Mouse (Mus musculus): ENCODE measurements around the gene Bud13.

The Bud13 gene

DNA sequence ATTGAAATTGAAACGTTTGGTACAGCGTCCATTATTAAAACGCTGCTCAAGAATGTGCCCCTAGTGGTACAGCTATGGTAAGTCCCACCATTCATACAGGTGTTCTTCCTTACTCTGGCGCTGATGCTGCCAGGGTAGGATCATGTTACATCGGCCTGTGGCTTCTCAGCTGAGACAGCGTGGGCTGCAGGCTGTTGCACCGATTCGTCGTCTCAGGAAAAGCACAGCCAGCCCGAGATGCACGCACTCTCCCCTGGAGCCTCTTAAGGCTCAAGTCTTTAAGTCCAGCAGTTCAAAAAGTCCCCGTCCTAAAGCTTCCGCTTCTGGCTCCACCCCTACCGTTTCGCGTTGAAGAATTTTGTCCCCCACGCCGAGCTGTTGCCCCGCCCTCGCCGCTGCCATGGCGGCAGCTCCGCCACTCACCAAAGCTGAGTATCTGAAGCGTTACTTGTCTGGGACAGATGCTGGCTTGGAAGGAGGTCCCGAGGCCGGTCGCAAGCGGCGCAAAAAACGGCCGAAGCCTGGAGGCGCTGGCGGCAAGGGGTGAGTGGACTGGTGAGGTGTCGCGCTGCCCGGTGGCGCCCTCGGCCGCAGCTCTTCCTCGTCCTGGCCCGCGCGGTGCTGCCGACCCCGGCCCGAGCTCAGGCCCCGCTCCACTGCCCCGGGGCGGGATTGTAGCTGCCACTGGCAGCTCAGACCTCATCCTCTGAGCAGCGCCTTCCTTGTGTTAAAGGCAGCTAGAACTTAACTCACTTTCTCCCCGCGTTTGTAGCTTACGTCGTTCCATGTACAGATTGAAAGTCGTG lies at the start of gene Bud13:
Gene Bud13 (plus strand): TSS at position 378 of the 806 bp plus-strand sequence.
- DNase-seq (ENCODE audit: extremely low spot score, low spot score) = peak; percentile 90

DNA sequence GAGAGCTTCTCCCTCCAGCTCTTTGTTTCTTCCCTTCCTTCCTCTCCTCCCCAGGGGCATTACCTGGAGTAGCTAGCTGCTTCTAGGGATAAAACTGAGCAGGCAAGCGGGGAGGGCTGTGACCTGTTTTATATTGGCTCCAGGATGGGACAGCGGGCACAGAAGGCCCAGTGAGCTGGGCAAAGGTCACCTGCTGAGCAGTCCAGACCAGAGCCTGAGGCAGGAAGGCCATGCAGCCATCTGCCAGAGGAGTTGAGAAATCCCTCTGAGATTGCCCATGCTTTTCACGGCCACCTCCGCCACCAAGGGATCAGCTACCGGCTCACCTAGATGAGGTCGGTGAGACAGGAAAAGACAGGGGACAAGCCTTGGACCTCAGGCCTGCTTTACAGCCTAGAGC lies 47.6 kb upstream of the Bud13 start:
- no peak for DNase-seq (ENCODE audit: extremely low spot score, low spot score)

- DNase-seq (ENCODE audit: extremely low spot score, low spot score) = no peak
Observed at GRCm38 (mm10) chr9:46235596-46235648, 47.4 kb upstream of the Bud13 start, which contains the start of gene Apoc3. TSS of gene Apoc3 (minus strand) at chr9:46235636.

DNA sequence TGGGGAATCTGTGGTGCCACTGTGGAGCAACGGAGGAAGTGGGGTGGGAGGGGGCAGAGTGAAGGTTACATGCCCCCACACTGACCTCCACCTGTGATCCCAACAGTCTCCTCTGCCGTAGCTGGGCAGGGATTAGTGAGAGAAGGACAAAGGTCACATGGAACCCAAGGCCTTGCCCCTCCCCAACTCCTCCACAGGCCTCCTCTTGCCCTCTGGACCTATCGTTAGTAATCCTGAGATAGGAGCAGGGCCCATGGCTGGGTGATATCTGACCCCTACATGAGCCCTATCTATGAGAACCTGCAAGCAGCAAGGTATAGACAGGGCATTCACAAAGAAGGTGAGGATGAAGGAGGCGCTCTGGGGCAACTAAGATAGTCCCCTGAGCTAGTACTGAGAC lies 47.2 kb upstream of the Bud13 start:
- no peak for DNase-seq (ENCODE audit: extremely low spot score, low spot score)

- DNase-seq (ENCODE audit: extremely low spot score, low spot score) = no peak
Observed at GRCm38 (mm10) chr9:46238850-46239249, 44.0 kb upstream of the Bud13 start.

DNA sequence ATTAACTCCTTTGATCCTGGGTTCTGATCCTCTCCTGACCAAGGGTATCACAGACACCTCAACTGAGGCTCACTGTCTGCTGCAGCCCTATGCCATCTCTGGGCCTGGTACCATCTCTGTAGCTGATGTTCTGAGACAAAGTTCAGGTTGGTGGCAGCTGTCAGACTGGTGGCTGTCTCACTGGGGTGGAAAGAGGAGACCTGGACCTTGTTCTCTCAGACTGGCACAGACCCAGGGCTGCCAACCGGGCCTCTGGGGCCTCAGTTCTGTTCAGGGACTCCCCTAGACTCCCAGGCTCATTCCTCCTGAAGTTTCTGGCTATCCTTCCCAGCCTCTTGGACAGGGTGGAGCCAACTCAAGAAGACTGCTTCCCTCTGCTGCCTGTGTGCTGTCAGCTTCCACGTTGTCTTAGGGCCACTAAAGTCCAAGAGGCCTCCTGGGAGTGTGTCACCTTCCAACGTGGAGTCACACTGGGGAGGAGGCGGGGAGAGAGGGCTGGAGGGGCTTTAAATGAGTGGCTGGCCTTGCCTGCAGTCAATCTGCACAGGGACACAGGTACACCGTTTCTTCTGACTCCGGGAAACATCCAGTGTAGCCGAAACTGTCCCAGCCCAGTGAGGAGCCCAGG lies 42.2 kb upstream of the Bud13 start, which contains the start of gene Apoa4:
Gene Apoa4 (plus strand): TSS at position 171 of the 628 bp plus-strand sequence.
- no peak for DNase-seq (ENCODE audit: extremely low spot score, low spot score)

- DNase-seq (ENCODE audit: extremely low spot score, low spot score) = no peak
Observed at GRCm38 (mm10) chr9:46241818-46242217, 41.0 kb upstream of the Bud13 start.

DNA sequence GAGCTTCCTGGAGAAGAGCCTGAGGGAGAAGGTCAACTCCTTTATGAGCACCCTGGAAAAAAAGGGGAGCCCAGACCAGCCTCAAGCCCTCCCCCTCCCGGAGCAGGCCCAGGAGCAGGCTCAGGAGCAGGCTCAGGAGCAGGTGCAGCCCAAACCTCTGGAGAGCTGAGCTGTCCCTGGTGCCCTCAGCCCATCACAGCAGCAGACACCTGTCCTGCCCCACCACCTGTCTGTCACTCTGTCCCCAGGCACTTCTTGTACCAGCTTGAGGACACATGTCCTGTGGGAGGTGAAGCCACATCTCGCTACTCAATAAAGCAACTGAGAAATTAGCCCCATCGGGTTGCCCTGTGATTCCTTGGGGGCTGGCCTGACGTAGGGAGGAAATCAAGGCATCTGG lies 39.7 kb upstream of the Bud13 start:
- DNase-seq (ENCODE audit: extremely low spot score, low spot score) = no peak

DNA sequence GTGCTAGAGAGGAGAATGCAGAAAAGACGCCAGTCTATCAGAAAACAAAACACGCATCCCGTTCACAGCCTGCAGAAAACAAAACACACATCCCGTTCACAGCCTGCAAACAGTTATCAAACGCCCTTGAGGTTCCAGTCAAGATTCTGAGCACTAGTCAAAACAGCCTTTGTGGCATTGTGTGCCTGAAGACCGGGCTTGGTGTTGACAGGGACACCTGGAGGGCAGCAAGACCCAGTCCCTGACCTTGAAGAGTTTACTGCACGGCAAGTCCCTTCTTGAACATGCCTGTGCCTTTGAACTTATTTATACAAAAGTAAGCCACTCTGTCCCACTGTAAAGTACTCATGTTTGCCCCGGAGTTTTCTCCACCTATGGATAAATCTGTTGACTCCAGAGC lies 39.2 kb upstream of the Bud13 start:
- no peak for DNase-seq (ENCODE audit: extremely low spot score, low spot score)

DNA sequence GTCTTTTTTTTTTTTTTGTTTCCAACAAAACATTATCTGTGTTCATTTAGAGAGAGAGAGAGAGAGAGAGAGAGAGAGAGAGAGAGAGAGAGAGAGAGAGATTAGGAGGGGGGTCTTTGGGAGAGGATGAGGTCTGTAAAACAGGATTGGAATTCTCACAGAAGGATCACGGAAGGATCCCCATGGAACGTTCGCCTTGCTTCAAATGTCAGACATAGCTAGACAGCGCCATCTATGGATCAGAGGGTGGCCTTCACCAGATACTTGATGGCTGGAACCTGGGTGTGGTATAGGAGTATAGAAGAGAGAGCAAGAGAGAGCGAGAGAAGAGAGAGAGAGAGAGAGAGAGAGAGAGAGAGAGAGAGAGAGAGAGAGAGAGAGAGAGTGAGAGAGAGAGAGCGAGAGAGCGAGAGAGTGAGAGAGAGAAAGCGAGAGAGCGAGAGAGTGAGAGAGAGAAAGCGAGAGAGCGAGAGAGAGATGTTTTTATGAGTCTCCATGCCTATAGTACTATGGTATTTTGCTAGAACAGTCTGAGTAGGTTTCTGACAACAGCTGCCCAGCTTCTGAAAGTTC lies 36.0 kb upstream of the Bud13 start:
- peak; percentile 60 for DNase-seq (ENCODE audit: extremely low spot score, low spot score)

DNA sequence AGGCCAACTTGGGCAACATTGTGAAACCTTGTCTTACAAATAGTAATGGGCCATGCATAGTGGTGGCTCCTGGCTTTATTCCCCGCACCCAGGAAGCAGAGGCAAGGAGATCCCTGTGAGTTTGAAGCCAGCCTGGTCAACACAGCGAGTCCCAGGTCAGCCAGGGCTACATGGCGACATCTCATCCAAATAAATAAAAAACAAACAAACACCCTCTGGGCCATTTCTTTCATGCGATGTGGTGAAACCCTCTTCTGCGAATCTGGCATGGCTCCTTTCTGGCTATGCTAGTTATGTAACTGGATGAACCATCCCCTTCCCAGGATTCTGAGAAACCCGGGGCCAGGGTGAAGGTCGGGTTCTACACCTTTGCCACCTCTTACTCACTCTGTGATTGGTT lies 26.6 kb upstream of the Bud13 start:
- no peak for DNase-seq (ENCODE audit: extremely low spot score, low spot score)

GRCm38 (mm10) chr9:46256658-46257385 lies 26.0 kb upstream of the Bud13 start:
- DNase-seq (ENCODE audit: extremely low spot score, low spot score) = no peak

- no peak for DNase-seq (ENCODE audit: extremely low spot score, low spot score)
Observed at GRCm38 (mm10) chr9:46257546-46257945, 25.3 kb upstream of the Bud13 start.

GRCm38 (mm10) chr9:46259111-46259510 lies 23.7 kb upstream of the Bud13 start:
- DNase-seq (ENCODE audit: extremely low spot score, low spot score) = no peak

- DNase-seq (ENCODE audit: extremely low spot score, low spot score) = no peak
Observed at GRCm38 (mm10) chr9:46261131-46261530, 21.7 kb upstream of the Bud13 start.

DNA sequence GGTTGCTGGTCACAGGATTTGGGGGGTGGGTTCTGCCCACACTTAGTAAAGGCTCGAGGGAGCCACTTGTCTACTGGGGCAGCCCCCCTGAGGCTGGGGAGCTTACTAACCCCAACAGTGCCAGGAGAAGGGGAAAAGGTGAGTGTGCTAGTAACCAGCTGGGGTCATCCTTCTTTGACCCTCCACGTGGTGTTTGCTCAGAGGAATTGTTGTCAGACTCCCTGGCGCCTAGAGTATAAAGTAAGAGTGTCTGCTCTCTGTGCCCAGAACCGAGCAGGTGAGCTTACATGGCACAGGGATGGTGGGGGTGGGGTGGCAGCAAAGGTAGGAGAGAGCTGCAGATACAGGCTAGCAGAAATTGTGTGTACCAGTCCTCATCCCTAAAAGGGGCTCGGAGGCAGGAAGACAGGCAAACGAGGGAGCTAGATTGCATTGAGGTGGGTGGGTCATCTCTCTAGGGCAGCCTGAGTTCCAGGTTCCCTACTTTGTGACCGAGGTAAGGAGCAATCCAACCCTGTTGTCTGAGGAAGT lies 14.4 kb upstream of the Bud13 start, which contains the start of gene Apoa5:
Gene Apoa5 (plus strand): TSS at position 291 of the 531 bp plus-strand sequence.
- no peak for DNase-seq (ENCODE audit: extremely low spot score, low spot score)

DNA sequence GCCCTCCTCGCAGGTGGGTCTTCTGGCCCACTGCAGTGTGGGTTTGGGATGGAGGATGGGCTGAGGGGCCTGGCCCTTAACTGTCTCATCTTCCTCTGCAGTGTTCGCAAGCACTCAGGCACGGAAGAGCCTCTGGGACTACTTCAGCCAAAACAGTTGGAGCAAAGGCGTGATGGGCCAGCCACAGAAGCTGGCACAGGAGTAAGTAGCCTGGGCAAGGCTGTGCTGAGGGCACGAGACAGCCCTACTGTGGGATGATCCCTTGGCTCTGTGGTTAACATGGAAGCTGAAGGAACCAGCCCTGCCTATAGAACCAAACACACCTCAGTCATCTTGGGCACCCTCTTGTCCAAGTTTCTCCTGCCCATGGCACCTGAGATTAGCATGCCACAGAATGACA lies 13.7 kb upstream of the Bud13 start:
- DNase-seq (ENCODE audit: extremely low spot score, low spot score) = no peak

GRCm38 (mm10) chr9:46270782-46271181 lies 12.0 kb upstream of the Bud13 start:
- DNase-seq (ENCODE audit: extremely low spot score, low spot score) = no peak

GRCm38 (mm10) chr9:46272070-46272469 lies 10.7 kb upstream of the Bud13 start:
- no peak for DNase-seq (ENCODE audit: extremely low spot score, low spot score)

GRCm38 (mm10) chr9:46272677-46273454 lies 9.9 kb upstream of the Bud13 start, which contains the start of gene Zpr1:
TSS of gene Zpr1 (plus strand) at chr9:46273064.
- DNase-seq (ENCODE audit: extremely low spot score, low spot score) = peak; percentile 89

- DNase-seq (ENCODE audit: extremely low spot score, low spot score) = no peak
Observed at GRCm38 (mm10) chr9:46274494-46274893, 8.3 kb upstream of the Bud13 start.
